12 mouse cellular contexts compared by ENCODE assay signal in genomic region chr9:71321871-71322270, GRCm38 (mm10).
DNase-seq lines count a peak whose midpoint lies in the region; ATAC-seq and TF ChIP-seq lines count a peak whose summit lies in the region.
"Had no signal": no experiment of that assay in that cellular context is flagged by ENCODE, and none has a peak within 500 bp of the region (broad histone marks: within the 10 kb centered on the region; RNA-seq: fewer than 3 reads in every experiment).

No protein-coding gene starts in this region.

- no peak overlapping the region for H3K4me3 ChIP-seq in gastrocnemius, adult 2 months
- H3K4me3 ChIP-seq in heart, embryonic 15.5 days = no peak overlapping the region
- no peak overlapping the region for H3K4me3 ChIP-seq in kidney, embryonic 15.5 days (replicated peaks)
- H3K4me3 ChIP-seq in forebrain, postnatal 0 days (ENCODE audit: low read depth, low read length) = no peak overlapping the region
- H3K4me3 ChIP-seq: hindbrain, embryonic 13.5 days; limb, embryonic 13.5 days; myocyte had no signal

- 53% methylated on average over 6 of the region's 6 CpGs for WGBS in heart, embryonic 15.5 days
- 53% methylated on average over 6 of the region's 6 CpGs for WGBS in kidney, embryonic 15.5 days
- WGBS in forebrain, postnatal 0 days = 72% methylated on average over 6 of the region's 6 CpGs

- H3K4me1 ChIP-seq in heart, embryonic 15.5 days (replicated peaks) = peaks cover 20% of the 10 kb centered on the region
- peaks cover 53% of the 10 kb centered on the region for H3K4me1 ChIP-seq in kidney, embryonic 15.5 days
- H3K4me1 ChIP-seq in forebrain, postnatal 0 days (ENCODE audit: insufficient read depth) = no peaks in the 10 kb centered on the region

- no peak for TF ChIP-seq CTCF in gastrocnemius, adult 2 months (IDR thresholded peaks at IDR 0.05)
- no peak for TF ChIP-seq CTCF in forebrain, postnatal 0 days (IDR thresholded peaks at IDR 0.05; ENCODE audit: low read depth)

- H3K36me3 ChIP-seq in heart, embryonic 15.5 days = no peaks in the 10 kb centered on the region
- no peaks in the 10 kb centered on the region for H3K36me3 ChIP-seq in kidney, embryonic 15.5 days
- H3K36me3 ChIP-seq in forebrain, postnatal 0 days (ENCODE audit: insufficient read depth) = no peaks in the 10 kb centered on the region
- H3K36me3 ChIP-seq: hindbrain, embryonic 13.5 days; limb, embryonic 13.5 days had no signal

- no peaks in the 10 kb centered on the region for H3K9me3 ChIP-seq in heart, embryonic 15.5 days (replicated peaks)
- H3K9me3 ChIP-seq in kidney, embryonic 15.5 days (replicated peaks) = no peaks in the 10 kb centered on the region
- H3K9me3 ChIP-seq in forebrain, postnatal 0 days (ENCODE audit: low read length) = no peaks in the 10 kb centered on the region
- H3K9me3 ChIP-seq: hindbrain, embryonic 13.5 days; limb, embryonic 13.5 days had no signal

- no peaks in the 10 kb centered on the region for H3K27me3 ChIP-seq in heart, embryonic 15.5 days
- H3K27me3 ChIP-seq in kidney, embryonic 15.5 days = no peaks in the 10 kb centered on the region
- no peaks in the 10 kb centered on the region for H3K27me3 ChIP-seq in forebrain, postnatal 0 days (ENCODE audit: insufficient read depth, low read length)
- H3K27me3 ChIP-seq: hindbrain, embryonic 13.5 days had no signal

- no peak overlapping the region for H3K27ac ChIP-seq in gastrocnemius, adult 2 months
- no peak overlapping the region for H3K27ac ChIP-seq in heart, embryonic 15.5 days
- H3K27ac ChIP-seq in kidney, embryonic 15.5 days = peak overlapping the region; percentile 75
- no peak overlapping the region for H3K27ac ChIP-seq in forebrain, postnatal 0 days (ENCODE audit: low read depth, low read length)
- H3K27ac ChIP-seq: hindbrain, embryonic 13.5 days; limb, embryonic 13.5 days had no signal

- intact Hi-C loops in gastrocnemius, adult 2 months (cut with DNase I) = no loop called here
- intact Hi-C loops in left cerebral cortex, postnatal 25 days (cut with DNase I) = no loop called here

- peak; percentile 53 for DNase-seq in gastrocnemius, adult 2 months
- no peak for DNase-seq in gastrocnemius, postnatal 10 days
- DNase-seq in lung, postnatal 25 days (ENCODE audit: low spot score) = peak; percentile 21
- no peak for DNase-seq in left cerebral cortex, postnatal 25 days (ENCODE audit: low spot score in 2 of 2)
- no peak for DNase-seq in forebrain, postnatal 0 days
- DNase-seq in spleen, postnatal 14 days (ENCODE audit: low spot score in 2 of 2) = no peak
- DNase-seq: cerebellum, postnatal 25 days had no signal

- no peak overlapping the region for H3K9ac ChIP-seq in heart, embryonic 15.5 days
- H3K9ac ChIP-seq in kidney, embryonic 15.5 days = no peak overlapping the region
- H3K9ac ChIP-seq in forebrain, postnatal 0 days = no peak overlapping the region
- H3K9ac ChIP-seq: hindbrain, embryonic 13.5 days; limb, embryonic 13.5 days had no signal

- no peak overlapping the region for H3K4me2 ChIP-seq in heart, embryonic 15.5 days
- H3K4me2 ChIP-seq in kidney, embryonic 15.5 days = no peak overlapping the region
- no peak overlapping the region for H3K4me2 ChIP-seq in forebrain, postnatal 0 days (ENCODE audit: low read depth)
- H3K4me2 ChIP-seq: hindbrain, embryonic 13.5 days; limb, embryonic 13.5 days had no signal

- ATAC-seq in heart, embryonic 15.5 days (replicated peaks; ENCODE audit: insufficient number of reproducible peaks, insufficient read depth, low FRiP score, low read depth) = 0 out of 2 replicates have a peak, but pooled peaks have one; percentile 40
- ATAC-seq in kidney, embryonic 15.5 days (replicated peaks; ENCODE audit: low FRiP score) = peak; percentile 68
- no peak for ATAC-seq in forebrain, postnatal 0 days

Comparison
In these comparisons a context has a peak if more than half of its experiments do, and no peak if none do; other contexts are left out.
1. DNase-seq: peak in gastrocnemius, adult 2 months (single experiment) and lung, postnatal 25 days (single experiment); none in gastrocnemius, postnatal 10 days (single experiment), left cerebral cortex, postnatal 25 days (0 of 2), forebrain, postnatal 0 days (single experiment) and spleen, postnatal 14 days (0 of 2).